Mouse (Mus musculus): ENCODE results near the gene Zkscan17.
A peak's percentile ranks its signal among the peaks of the same experiment; 100 is the strongest.

Gene Zkscan17

DNA sequence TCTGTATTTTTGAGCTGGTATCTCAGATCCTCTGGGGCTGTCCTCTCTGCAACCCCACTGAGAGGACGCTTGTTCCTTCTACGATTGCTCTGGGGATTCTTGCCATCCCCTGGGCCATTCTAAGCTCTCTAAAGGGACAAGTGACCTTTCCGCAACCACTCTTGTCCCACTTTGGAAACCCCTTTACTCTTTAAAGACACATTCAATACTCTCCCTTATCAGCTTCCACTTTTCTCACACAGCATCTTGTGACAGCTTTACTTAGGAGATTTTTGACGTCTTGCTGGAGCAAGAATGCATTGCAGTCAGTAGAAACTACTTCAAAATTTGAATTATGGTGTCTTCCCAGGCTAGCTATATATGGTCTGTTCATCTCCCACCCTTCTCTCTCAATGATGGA lies 75.5 kb downstream of the Zkscan17 start, which contains the start of gene Snap47:
TSS of gene Snap47 (minus strand) at position 101 of the 400 bp plus-strand sequence.
- DNase-seq: no peak

DNA sequence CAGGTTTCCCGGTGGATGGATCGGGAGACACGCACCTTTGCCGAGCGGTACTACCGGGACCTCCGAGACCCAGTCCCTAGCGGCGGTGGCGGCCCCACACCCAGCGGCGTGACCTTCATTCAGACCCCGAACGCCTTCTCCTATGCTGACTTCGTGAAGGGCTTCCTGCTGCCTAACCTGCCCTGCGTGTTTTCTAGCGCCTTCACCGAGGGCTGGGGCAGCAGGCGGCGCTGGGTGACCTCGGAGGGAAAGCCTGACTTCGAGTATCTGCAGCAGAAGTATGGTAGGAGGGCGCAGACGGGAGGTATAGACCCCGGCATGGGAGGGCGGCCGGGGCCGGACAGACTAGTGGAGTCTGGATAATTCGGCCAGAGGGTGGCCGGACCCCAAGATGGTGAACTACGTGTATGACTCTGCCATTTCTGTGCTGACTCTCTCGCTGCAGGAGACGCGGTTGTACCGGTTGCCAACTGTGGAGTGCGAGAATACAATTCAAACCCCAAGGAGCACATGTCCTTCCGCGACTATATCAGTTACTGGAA lies 76.2 kb downstream of the Zkscan17 start:
- peak in 1 of 2 experiments; percentile 15 for DNase-seq

DNA sequence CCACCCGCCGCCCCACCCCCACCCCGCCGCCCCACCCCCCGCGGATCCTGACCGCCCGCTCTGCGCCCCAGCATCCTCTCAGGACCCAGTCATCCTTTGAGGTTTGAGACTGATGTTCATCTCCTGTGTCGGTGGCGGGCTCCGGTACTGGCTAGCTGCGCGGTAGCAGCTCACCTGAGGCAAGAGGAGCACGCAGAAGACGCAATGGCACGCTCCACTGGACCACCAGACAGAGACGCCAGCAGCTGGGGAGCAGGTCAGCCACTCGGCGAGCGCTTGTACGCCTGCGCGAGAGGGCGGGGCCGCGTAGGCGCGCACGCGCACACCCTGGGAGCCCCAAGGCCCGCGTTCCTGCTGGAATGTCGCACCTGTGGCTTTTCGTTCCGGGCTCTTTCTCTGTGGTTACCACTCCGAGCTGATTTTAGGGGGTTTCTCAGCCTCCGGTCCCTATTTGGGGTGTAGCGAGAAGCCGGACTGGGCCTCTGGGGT lies 76.8 kb downstream of the Zkscan17 start, which contains the start of gene Jmjd4:
TSS of gene Jmjd4 (plus strand) at position 305 of the 489 bp plus-strand sequence.
- DNase-seq: peak; percentile 90 to 91

DNA sequence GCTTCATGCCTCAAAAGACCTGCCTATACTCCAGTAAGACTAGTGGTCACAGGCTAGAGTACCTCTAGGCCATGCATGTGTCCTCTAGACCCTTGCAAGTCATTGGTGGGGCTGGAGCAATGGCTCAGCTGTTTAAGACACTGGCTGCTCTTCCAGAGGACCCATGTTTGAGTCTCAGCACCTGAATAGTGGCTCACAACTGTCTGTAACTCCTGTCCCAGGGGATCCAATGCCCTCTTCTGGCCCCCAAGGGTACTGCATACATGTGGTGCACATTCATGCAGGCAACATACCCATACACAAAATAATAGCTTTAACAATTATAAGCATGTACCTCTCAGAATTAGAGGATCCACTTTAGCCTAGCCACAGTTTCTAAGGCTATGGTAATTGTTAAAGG lies 83.4 kb downstream of the Zkscan17 start:
- no peak for DNase-seq

DNA sequence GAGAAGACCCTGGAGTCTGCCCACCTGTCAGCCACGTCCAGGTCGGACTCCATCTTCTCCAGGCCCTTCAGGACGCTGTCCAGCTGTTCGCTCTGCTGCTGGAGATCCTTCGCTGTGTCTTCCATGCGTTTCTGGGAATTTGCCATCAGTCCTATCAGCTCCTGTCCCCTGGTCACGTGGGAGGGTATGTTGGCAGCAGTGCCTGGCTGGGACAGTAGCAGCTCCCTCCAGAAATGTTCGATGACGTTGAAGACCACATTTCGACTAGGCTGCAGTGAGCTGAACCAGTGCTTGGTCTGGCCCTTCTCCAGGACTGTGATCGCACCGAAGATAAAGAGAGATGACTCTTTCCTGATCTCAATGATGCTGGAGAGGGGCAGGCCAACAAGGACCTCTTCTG lies 88.6 kb downstream of the Zkscan17 start:
- DNase-seq: no peak
